Comparison of ENCODE assay signal across 14 mouse cellular contexts in genomic region chr6:40432346-40433275, GRCm38 (mm10). TPM values are rescaled to one million over a fixed set of nuclear protein-coding genes. Genes with fewer than 3 reads are reported as not detected.
DNase-seq lines count a peak whose midpoint lies in the region; ATAC-seq and TF ChIP-seq lines count a peak whose summit lies in the region.
"Had no signal": no experiment of that assay in that cellular context is flagged by ENCODE, and none has a peak within 500 bp of the region (broad histone marks: within the 10 kb centered on the region; RNA-seq: fewer than 3 reads in every experiment).

No protein-coding gene starts in this region.

- intact Hi-C loops in left cerebral cortex, adult 2 months (cut with DNase I), result no loop called here
- intact Hi-C loops in heart, postnatal 10 days (cut with DNase I), result no loop called here

- peak; percentile 48 for ATAC-seq in frontal cortex, adult (ENCODE audit: low TSS enrichment)
- ATAC-seq in activated CD4-positive, CD25-positive, alpha-beta regulatory T cell, adult 4 months, result no peak
- ATAC-seq: Patski had no signal

- H3K27ac ChIP-seq in left cerebral cortex, adult 2 months, result peak overlapping the region; percentile 63
- H3K27ac ChIP-seq: neural tube, embryonic 13.5 days had no signal

- no peak overlapping the region for H3K4me3 ChIP-seq in left cerebral cortex, adult 2 months
- H3K4me3 ChIP-seq: neural tube, embryonic 13.5 days had no signal

- DNase-seq in A20 (ENCODE audit: low read depth, low spot score), result peak; percentile 54
- DNase-seq in brain, adult 2 months (ENCODE audit: low read depth, low spot score), result peak; percentile 98
- DNase-seq in left cerebral cortex, adult 2 months (ENCODE audit: extremely low spot score in 1 of 2, low spot score in 2 of 2), result peak; percentile 39
- no peak for DNase-seq in urinary bladder, postnatal 14 days (ENCODE audit: low spot score)
- no peak for DNase-seq in heart, postnatal 10 days
- no peak for DNase-seq in heart, adult 8-10 months (ENCODE audit: low spot score)
- DNase-seq: gastrocnemius, postnatal 25 days; lung, adult 18-20 months; thymus, adult 18-20 months had no signal

- no peak for TF ChIP-seq CTCF in left cerebral cortex, adult 2 months (IDR thresholded peaks at IDR 0.05)

RNA-seq across cellular contexts. Expression of gene E330009J07Rik, which starts 3.3 kb away (rescaled TPM):
- 10 to 100 TPM; 57.2 to 65.2 TPM for total RNA-seq in left cerebral cortex, adult 2 months (2021)
- 1 to 10 TPM; 3.0 to 4.4 TPM for total RNA-seq in heart, postnatal 10 days (2021)
- 1 to 10 TPM; 3.7 to 6.1 (median 5.0) TPM for total RNA-seq in heart, adult 8-10 months (2022)
- 1 to 10 TPM; 4.9 to 6.1 TPM for polyA plus RNA-seq in activated CD4-positive, CD25-positive, alpha-beta regulatory T cell, adult 4 months (2017; shearing (Covaris generic))

RNA-seq across cellular contexts. Expression of gene Wee2, which starts 6.3 kb away (rescaled TPM):
- total RNA-seq in left cerebral cortex, adult 2 months (2021), result under 1 TPM in 1 of 2 experiments, not detected in 1; 0.41 TPM
- total RNA-seq in heart, postnatal 10 days (2021), result not detected
- not detected for total RNA-seq in heart, adult 8-10 months (2022)
- under 1 TPM; 0.15 TPM for polyA plus RNA-seq in activated CD4-positive, CD25-positive, alpha-beta regulatory T cell, adult 4 months (2017; shearing (Covaris generic))
- total RNA-seq: gastrocnemius, postnatal 25 days had no signal
- polyA plus RNA-seq: kidney, embryonic 16.5 days; Patski had no signal

RNA-seq across cellular contexts. Expression of gene Ssbp1, which starts 38.5 kb away (rescaled TPM):
- total RNA-seq in left cerebral cortex, adult 2 months (2021), result 10 to 100 TPM; 30.2 to 30.9 TPM
- total RNA-seq in heart, postnatal 10 days (2021), result 10 to 100 TPM; 35.6 to 38.0 TPM
- total RNA-seq in heart, adult 8-10 months (2022), result 10 to 100 TPM; 29.8 to 43.8 (median 33.9) TPM
- 100 to 1,000 TPM; 109 to 114 TPM for polyA plus RNA-seq in activated CD4-positive, CD25-positive, alpha-beta regulatory T cell, adult 4 months (2017; shearing (Covaris generic))

RNA-seq across cellular contexts. Expression of gene Tas2r137, which starts 58.4 kb away (rescaled TPM):
- total RNA-seq in left cerebral cortex, adult 2 months (2021), result under 1 TPM; 0.32 to 0.33 TPM
- total RNA-seq in heart, postnatal 10 days (2021), result not detected
- under 1 TPM in 3 of 4 experiments, not detected in 1; 0.25 to 0.28 (median 0.26) TPM for total RNA-seq in heart, adult 8-10 months (2022)
- polyA plus RNA-seq in activated CD4-positive, CD25-positive, alpha-beta regulatory T cell, adult 4 months (2017; shearing (Covaris generic)), result not detected
- total RNA-seq: gastrocnemius, postnatal 25 days had no signal
- polyA plus RNA-seq: kidney, embryonic 16.5 days had no signal

Comparison
In these comparisons a context has a peak if more than half of its experiments do, and no peak if none do; other contexts are left out.
1. DNase-seq: peak in A20 (single experiment), brain, adult 2 months (single experiment) and left cerebral cortex, adult 2 months (2 of 2); none in urinary bladder, postnatal 14 days (single experiment), heart, postnatal 10 days (0 of 2) and heart, adult 8-10 months (single experiment).
2. RNA of gene E330009J07Rik, which starts 3.3 kb away (total RNA-seq): 57.2 to 65.2 TPM in left cerebral cortex, adult 2 months; 3.7 to 6.1 TPM in heart, adult 8-10 months and 3.0 to 4.4 TPM in heart, postnatal 10 days; every median in the first group is over 4 times any median in the second.